Mouse (Mus musculus) small intestine, adult 2 months (tissue): ENCODE results near the gene Nfatc3. TPM values are rescaled to one million over a fixed set of nuclear protein-coding genes. Genes with fewer than 3 reads are reported as not detected.

Experiments used
- H3K27ac ChIP-seq: fragments of 200-500 bp; 2 replicates; pipeline ENCODE4 v1.5.1; 2012; ENCODE audit warnings: low read depth, low read length, control low read depth, inconsistent platforms; ENCODE audit not compliant: insufficient read depth
- H3K27me3 ChIP-seq: fragments of 200-500 bp; 2 replicates; pipeline ENCODE4 v1.6.1; 2012; ENCODE audit warnings: mild to moderate bottlenecking, moderate library complexity, low read length, inconsistent platforms; ENCODE audit not compliant: control insufficient read depth, insufficient read depth
- H3K36me3 ChIP-seq: fragments of 200-500 bp; 2 replicates; pipeline ENCODE4 v1.6.1; 2012; ENCODE audit warnings: mild to moderate bottlenecking, low read length, control low read depth, inconsistent platforms; ENCODE audit not compliant: control insufficient read depth, insufficient read depth
- H3K4me1 ChIP-seq: fragments of 200-500 bp; 2 replicates; pipeline ENCODE4 v1.6.1; 2012; ENCODE audit warnings: low read length, inconsistent platforms, mixed read lengths; ENCODE audit not compliant: control insufficient read depth, insufficient read depth, insufficient read length
- H3K4me3 ChIP-seq: fragments of 200-500 bp; 2 replicates; pipeline ENCODE4 v1.5.1; 2012; ENCODE audit warnings: low read depth, mild to moderate bottlenecking, control low read depth, inconsistent platforms, low read length, moderate library complexity
- CTCF ChIP-seq: fragments of 200-500 bp; IDR thresholded peaks from 2 replicates; pipeline ENCODE4 v1.5.1; 2012; ENCODE audit warnings: low read depth, mild to moderate bottlenecking, control low read depth, inconsistent platforms, low read length, moderate library complexity, mixed read lengths; ENCODE audit not compliant: insufficient replicate concordance, insufficient read length; ENCODE audit errors: extremely low read depth
- POLR2A ChIP-seq: fragments of 200-500 bp; IDR thresholded peaks from 2 replicates; pipeline ENCODE4 v1.6.1; 2012; ENCODE audit warnings: low read depth, mild to moderate bottlenecking, control low read depth, inconsistent platforms, low read length, moderate library complexity
- WGBS: fragments of 180-500 bp; shearing (Covaris S2); methylation state at CpG from one replicate; pipeline ENCODE4 v1.1.7; 2018; 5-methylcytosine and 5-hydroxymethylcytosine counted together
- polyA plus RNA-seq: library from polyadenylated mRNA; depleted of rRNA; stranded (reverse); fragments of >200 nt; gene quantifications from 2 replicates; pipeline ENCODE4 v1.2.3, GENCODE M21; 2012

Gene Nfatc3
- polyA plus RNA-seq, 1 experiment = 17.0 TPM

DNA sequence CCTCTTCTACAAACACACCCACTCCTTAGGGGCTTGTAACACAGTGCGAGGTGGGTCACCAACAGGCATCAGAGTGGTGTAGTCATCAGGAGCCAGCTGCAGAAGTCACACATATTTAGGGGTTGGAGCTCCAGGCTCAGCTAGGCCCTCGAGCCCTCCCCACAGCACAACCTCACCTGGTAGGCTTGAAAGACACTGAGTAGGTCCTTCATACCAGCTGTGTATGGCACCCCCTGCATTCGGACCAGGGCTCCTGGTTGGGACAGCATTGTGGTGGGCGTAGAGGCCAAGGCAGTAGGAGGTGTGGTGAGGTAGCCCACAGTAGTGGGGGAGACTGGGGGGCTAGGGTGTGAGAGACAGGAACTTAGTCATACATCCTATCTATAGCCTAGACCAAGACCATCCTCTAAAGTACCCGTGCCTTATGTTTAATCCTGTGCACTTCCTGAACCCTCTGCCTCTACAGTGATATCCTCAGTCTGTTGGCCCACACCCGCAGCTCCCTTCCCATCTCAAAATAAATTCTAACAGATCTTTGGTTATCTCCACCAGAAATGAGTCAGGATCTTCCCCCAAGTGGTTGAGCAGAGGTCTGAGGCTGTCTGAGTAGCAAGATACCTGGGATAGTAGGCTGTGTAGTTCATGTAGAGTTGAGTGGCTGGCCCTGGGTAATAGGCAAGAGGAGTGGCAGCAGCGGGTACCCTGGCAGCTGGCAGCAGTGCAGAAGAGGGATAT, 73.0 kb downstream of the Nfatc3 start:
- TF ChIP-seq POLR2A = no peak
- TF ChIP-seq CTCF = no peak
- no peak overlapping the region for H3K4me3 ChIP-seq
- peaks cover 11% of the 10 kb centered on the region for H3K4me1 ChIP-seq
- no peak overlapping the region for H3K27ac ChIP-seq
- 84% methylated on average over 7 of the region's 7 CpGs for WGBS
- H3K36me3 ChIP-seq = peaks cover 51% of the 10 kb centered on the region
- H3K27me3 ChIP-seq = no peaks in the 10 kb centered on the region

GRCm38 (mm10) chr8:106132356-106132755, 73.7 kb downstream of the Nfatc3 start:
- no peak for TF ChIP-seq CTCF
- no peak for TF ChIP-seq POLR2A
- Histone ChIP-seq H3K4me1 (peaks cover 11% of the 10 kb centered on the region), H3K4me3 (no peak overlapping the region), H3K36me3 (peaks cover 49% of the 10 kb centered on the region), H3K27me3 (no peaks in the 10 kb centered on the region), H3K27ac (no peak overlapping the region)
- 89% methylated on average over 11 of the region's 11 CpGs for WGBS

DNA sequence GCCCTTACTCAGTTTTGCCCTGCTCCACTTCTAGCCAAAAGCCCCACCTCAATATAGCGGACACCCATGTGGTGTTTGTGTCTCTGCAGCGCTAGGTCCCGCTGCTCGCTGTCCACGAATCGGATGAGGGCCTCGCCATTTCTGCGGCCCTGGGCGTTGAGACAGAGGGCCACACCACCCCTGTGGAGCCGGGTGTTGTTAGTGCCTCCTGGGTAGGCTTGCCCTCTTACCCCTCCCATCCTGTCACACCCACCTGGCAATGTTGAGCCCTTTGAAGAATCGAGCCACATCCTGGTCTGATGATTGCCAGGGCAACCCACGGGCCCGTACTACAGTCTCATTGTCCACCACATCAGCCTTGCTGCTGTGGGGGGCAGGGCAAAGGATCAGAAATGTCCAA, 74.9 kb downstream of the Nfatc3 start:
- H3K27ac ChIP-seq = no peak overlapping the region; the same call in 1 of the 2 replicates
- 52% methylated on average over 13 of the region's 13 CpGs for WGBS

DNA sequence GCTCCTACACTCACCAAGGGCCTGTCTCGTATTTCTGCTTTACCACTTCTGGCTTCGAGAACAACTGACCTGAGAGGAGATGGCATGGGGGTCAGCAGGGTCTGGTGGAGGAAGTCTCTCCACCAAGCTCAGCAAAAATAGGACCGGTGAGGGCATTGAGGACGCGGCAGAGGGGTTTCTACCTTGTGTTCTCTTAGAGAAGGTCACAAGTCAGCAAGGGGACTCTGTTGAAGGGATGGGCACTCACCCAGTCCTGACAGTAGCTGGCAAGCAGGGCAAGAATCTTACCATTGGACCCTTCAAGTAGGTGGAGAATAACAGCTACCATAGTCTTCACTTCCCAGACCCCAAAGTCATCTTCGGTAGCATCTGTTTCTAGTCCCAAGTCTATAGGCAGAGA, 75.3 kb downstream of the Nfatc3 start:
- TF ChIP-seq CTCF (no peak), POLR2A (no peak)
- Histone ChIP-seq H3K4me1 (peaks cover 11% of the 10 kb centered on the region), H3K27ac (no peak overlapping the region; the same call in 1 of the 2 replicates), H3K36me3 (peaks cover 38% of the 10 kb centered on the region), H3K4me3 (no peak overlapping the region), H3K27me3 (no peaks in the 10 kb centered on the region)
- 66% methylated on average over 6 of the region's 6 CpGs for WGBS

More for the DNA sequence above, 74.9 kb downstream of the Nfatc3 start:
- Histone ChIP-seq H3K27me3 (no peaks in the 10 kb centered on the region), H3K4me1 (peaks cover 11% of the 10 kb centered on the region), H3K4me3 (no peak overlapping the region), H3K36me3 (peaks cover 42% of the 10 kb centered on the region)
- TF ChIP-seq POLR2A (no peak), CTCF (no peak)

DNA sequence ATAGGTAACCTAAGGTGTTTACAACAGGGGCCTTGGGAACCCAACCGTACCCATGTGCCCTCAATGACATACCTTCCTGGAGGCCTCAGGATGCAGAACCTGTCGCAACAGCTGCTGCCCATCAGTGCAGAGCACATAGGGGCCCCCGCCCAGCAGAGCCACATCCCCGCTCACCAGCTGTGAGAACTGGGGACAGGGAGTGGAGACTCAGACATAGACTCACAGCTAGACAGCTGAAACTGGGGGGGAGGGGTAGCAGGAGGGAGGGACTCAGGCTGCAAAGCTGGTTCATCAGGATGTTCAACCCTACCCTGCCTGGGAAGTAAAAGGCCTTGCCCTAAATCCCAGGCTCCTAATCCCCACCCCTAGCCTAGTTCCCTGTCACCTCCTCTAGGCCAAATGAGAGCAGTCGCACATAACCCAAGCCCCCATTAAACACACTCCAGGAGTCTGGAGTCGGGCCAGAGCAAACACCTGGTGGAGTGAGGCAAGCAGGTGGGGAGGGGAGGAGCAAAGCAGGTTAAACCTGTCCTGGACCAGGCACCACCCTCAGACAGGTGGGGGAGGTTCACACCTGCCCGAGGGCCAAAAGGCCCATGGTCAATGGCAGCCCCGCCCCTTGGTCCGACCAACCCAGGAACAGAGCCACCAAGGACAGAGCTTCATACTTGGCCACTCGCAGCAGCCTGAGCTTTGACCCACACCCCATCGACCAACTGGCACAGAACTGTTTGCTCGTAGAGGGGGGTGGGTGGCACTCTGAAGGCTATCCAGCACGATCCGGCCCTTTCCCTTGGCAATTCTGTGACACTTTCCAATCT, 76.3 kb downstream of the Nfatc3 start:
- peak overlapping the region; percentile 91 for H3K27ac ChIP-seq
- H3K27me3 ChIP-seq = no peaks in the 10 kb centered on the region
- 16% methylated on average over 14 of the region's 14 CpGs for WGBS
- peaks cover 32% of the 10 kb centered on the region for H3K36me3 ChIP-seq
- peaks cover 11% of the 10 kb centered on the region for H3K4me1 ChIP-seq
- TF ChIP-seq POLR2A (peak; percentile 79; the same call in 1 of the 2 replicates), CTCF (no peak)
- H3K4me3 ChIP-seq = peak overlapping the region; percentile 81

DNA sequence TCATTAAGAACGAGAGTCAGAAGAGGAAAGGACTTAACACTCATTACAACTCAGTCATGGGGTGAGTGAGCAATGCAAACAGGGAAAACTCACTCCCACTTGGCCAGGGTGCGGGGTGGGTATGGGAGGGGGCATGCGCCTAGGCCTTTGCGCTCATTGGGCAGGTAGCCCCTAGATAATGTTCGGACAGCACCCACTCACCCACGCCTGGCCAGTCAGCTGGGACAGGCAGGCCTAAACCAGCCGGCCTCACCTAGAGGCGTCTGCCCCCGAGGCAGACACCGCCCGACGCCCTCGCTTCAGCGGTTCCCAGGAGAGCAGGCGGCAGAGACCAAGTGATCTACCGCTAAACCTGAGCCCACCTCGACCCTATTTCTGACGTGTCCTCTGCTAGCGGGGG, 77.0 kb downstream of the Nfatc3 start:
- H3K4me3 ChIP-seq = peak overlapping the region; percentile 81
- 6% methylated on average over 19 of the region's 19 CpGs for WGBS
- peak overlapping the region; percentile 91 for H3K27ac ChIP-seq
- peaks cover 11% of the 10 kb centered on the region for H3K4me1 ChIP-seq
- H3K27me3 ChIP-seq = no peaks in the 10 kb centered on the region
- H3K36me3 ChIP-seq = peaks cover 26% of the 10 kb centered on the region
- TF ChIP-seq CTCF = no peak
- TF ChIP-seq POLR2A = no peak
